Mouse (Mus musculus) midbrain, embryonic 11.5 days (tissue): Measurements from ENCODE around the gene Stk25. TPM values are rescaled to one million over a fixed set of nuclear protein-coding genes. Genes with fewer than 3 reads are reported as not detected.

Experiments used
- ATAC-seq: fragments of 200-750 bp; cut with Nextera tagmentation; 2 replicates; pipeline ENCODE4 v1.8.0; 2017; ENCODE audit warnings: moderate TSS enrichment, moderate library complexity; ENCODE audit not compliant: low FRiP score
- DNase-seq: peaks from one replicate; pipeline ENCODE4 v3.0.0; 2015; ENCODE audit warnings: low spot score; ENCODE audit errors: missing footprints
- H3K27ac ChIP-seq: fragments of 300-500 bp; sonication (generic); 2 replicates; pipeline ENCODE4 v1.5.1; 2014; ENCODE audit warnings: low read depth, low read length
- H3K27me3 ChIP-seq: fragments of 300-500 bp; sonication (generic); 2 replicates; pipeline ENCODE4 v1.6.1; 2014; ENCODE audit warnings: mild to moderate bottlenecking, low read length, moderate library complexity, mixed read lengths; ENCODE audit not compliant: control insufficient read depth, insufficient read depth
- H3K36me3 ChIP-seq: fragments of 300-500 bp; sonication (generic); 2 replicates; pipeline ENCODE4 v1.6.1; 2014; ENCODE audit warnings: mild to moderate bottlenecking, low read length, moderate library complexity, mixed read lengths; ENCODE audit not compliant: control insufficient read depth, insufficient read depth
- H3K4me1 ChIP-seq: fragments of 300-500 bp; sonication (generic); 2 replicates; pipeline ENCODE4 v1.6.1; 2014; ENCODE audit warnings: low read length; ENCODE audit not compliant: control insufficient read depth, insufficient read depth
- H3K4me2 ChIP-seq: fragments of 300-500 bp; sonication (generic); 2 replicates; pipeline ENCODE4 v1.6.1; 2014; ENCODE audit warnings: mild to moderate bottlenecking, moderate library complexity
- H3K4me3 ChIP-seq: fragments of 300-500 bp; sonication (generic); 2 replicates; pipeline ENCODE4 v1.5.1; 2014; ENCODE audit warnings: low read depth, low read length
- H3K9ac ChIP-seq: fragments of 300-500 bp; sonication (generic); 2 replicates; pipeline ENCODE4 v1.6.1; 2014; ENCODE audit warnings: low read length
- H3K9me3 ChIP-seq: fragments of 300-500 bp; sonication (generic); 2 replicates; pipeline ENCODE4 v1.6.1; 2016; ENCODE audit warnings: low read length; ENCODE audit not compliant: control insufficient read depth
- WGBS: fragments of 180-500 bp; shearing (Covaris S2); extraction: QIAGEN DNeasy Blood & Tissue Kit; methylation state at CpG from one replicate; pipeline ENCODE4 v1.1.7; 2014; 5-methylcytosine and 5-hydroxymethylcytosine counted together
- polyA plus RNA-seq: library from polyadenylated mRNA; unstranded; fragments of >200 nt; fragmentation: Nextera tagmentation; extraction: Ambion mirVana; gene quantifications from 2 replicates; pipeline ENCODE4 v1.2.1, GENCODE M21; 2014

Gene Stk25
- polyA plus RNA-seq, 1 experiment from 2014 or later, result 187 TPM

DNA sequence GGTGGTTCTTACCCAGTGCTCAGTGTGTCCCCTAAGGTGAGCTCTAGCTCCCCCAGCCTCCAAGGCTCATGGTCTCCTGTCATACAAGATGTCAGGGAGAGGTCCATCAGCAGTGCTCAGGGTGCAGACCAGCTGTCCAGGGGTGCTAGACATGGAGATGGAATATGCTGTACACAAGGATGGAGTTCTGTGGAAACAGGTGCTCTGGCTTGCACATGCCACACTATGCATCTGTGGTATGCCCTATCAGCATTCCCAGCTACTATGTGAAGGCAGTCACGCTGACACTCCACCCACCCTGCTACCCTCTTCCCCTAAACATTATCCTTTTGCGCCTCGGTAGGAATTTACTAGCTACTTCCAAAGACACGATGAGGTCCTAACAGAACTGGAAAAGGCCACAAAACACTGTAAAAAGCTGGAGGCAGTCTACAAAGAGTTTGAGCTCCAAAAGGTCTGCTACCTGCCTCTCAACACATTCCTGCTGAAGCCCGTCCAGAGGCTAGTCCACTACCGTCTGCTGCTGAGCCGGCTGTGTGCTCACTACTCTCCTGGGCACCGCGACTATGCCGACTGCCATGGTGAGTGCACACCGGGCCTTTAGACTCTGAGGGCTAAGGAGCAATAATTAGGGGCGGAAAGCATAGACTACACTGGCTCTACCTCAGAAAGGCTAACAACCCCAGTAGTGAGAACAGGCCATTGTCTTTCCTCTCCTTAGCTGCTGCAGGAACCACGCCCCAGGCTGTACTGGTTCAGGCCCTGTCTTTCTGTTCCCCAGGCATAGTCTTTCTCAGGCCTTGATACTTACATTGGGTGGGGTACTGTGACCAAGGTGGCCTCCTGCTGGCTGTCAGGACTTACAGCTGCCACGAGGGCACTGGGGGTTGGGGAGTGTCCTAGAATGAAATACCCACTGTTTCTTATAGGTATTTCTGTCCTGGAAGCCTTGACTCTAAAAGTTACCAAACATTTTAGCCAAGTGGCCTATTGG lies 51.1 kb downstream of the Stk25 start:
- H3K4me2 ChIP-seq, result no peak overlapping the region
- ATAC-seq (no peak), DNase-seq (no peak)
- H3K9ac ChIP-seq, result no peak overlapping the region
- no peaks in the 10 kb centered on the region for H3K4me1 ChIP-seq
- no peaks in the 10 kb centered on the region for H3K27me3 ChIP-seq
- WGBS, result 83% methylated on average over 14 of the region's 14 CpGs
- no peaks in the 10 kb centered on the region for H3K9me3 ChIP-seq
- no peaks in the 10 kb centered on the region for H3K36me3 ChIP-seq
- H3K27ac ChIP-seq, result no peak overlapping the region
- H3K4me3 ChIP-seq, result no peak overlapping the region

GRCm38 (mm10) chr1:93603921-93604320 lies 54.5 kb downstream of the Stk25 start:
- Histone ChIP-seq H3K4me3 (no peak overlapping the region), H3K36me3 (no peaks in the 10 kb centered on the region), H3K4me1 (no peaks in the 10 kb centered on the region), H3K27me3 (no peaks in the 10 kb centered on the region), H3K27ac (no peak overlapping the region), H3K9me3 (no peaks in the 10 kb centered on the region), H3K9ac (no peak overlapping the region), H3K4me2 (no peak overlapping the region)
- ATAC-seq (no peak), DNase-seq (no peak)
- WGBS, result 94% methylated on average over 12 of the region's 12 CpGs

- no peak overlapping the region for H3K4me2 ChIP-seq
- H3K4me1 ChIP-seq, result no peaks in the 10 kb centered on the region
- DNase-seq, result no peak
- H3K9ac ChIP-seq, result no peak overlapping the region
- H3K36me3 ChIP-seq, result no peaks in the 10 kb centered on the region
- H3K27ac ChIP-seq, result no peak overlapping the region
- no peaks in the 10 kb centered on the region for H3K9me3 ChIP-seq
- no peaks in the 10 kb centered on the region for H3K27me3 ChIP-seq
- no peak overlapping the region for H3K4me3 ChIP-seq
- no peak for ATAC-seq
- WGBS, result 81% methylated on average over 4 of the region's 4 CpGs
These were observed 55.5 kb downstream of the Stk25 start for GRCm38 (mm10) chr1:93602911-93603310.

GRCm38 (mm10) chr1:93595916-93596315 lies 62.5 kb downstream of the Stk25 start:
- Histone ChIP-seq H3K4me3 (no peak overlapping the region), H3K4me1 (no peaks in the 10 kb centered on the region), H3K9me3 (no peaks in the 10 kb centered on the region), H3K4me2 (no peak overlapping the region), H3K27me3 (no peaks in the 10 kb centered on the region), H3K27ac (no peak overlapping the region), H3K36me3 (no peaks in the 10 kb centered on the region), H3K9ac (no peak overlapping the region)
- no peak for ATAC-seq
- WGBS, result 69% methylated on average over 6 of the region's 6 CpGs
- DNase-seq, result no peak

DNA sequence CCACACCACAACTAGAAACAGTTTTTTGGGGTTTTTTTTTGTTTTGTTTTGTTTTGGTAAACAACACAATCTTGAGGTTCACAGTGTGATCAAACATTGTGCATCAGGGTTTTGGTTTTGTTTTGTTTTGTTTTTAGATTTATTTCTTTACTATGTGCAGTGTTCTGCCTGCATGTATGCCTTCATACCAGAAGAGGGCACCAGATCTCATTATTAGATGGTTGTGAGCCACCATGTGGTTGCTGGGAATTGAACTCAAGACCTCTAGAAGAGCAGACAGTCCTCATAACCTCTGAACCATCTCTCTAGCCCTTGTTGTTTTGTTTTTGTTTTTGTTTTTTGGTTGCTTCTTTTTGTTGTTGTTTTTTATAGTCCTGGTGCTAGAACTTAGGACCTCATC lies 64.5 kb downstream of the Stk25 start:
- H3K4me1 ChIP-seq, result no peaks in the 10 kb centered on the region
- no peak for ATAC-seq
- H3K9ac ChIP-seq, result no peak overlapping the region
- no peak overlapping the region for H3K27ac ChIP-seq
- no peaks in the 10 kb centered on the region for H3K36me3 ChIP-seq
- no peaks in the 10 kb centered on the region for H3K9me3 ChIP-seq
- DNase-seq, result no peak
- no peak overlapping the region for H3K4me3 ChIP-seq
- no peaks in the 10 kb centered on the region for H3K27me3 ChIP-seq
- no peak overlapping the region for H3K4me2 ChIP-seq

- no peaks in the 10 kb centered on the region for H3K27me3 ChIP-seq
- H3K36me3 ChIP-seq, result no peaks in the 10 kb centered on the region
- DNase-seq, result no peak
- H3K27ac ChIP-seq, result no peak overlapping the region
- H3K4me2 ChIP-seq, result no peak overlapping the region
- H3K9ac ChIP-seq, result no peak overlapping the region
- no peaks in the 10 kb centered on the region for H3K4me1 ChIP-seq
- no peak for ATAC-seq
- H3K4me3 ChIP-seq, result no peak overlapping the region
- no peaks in the 10 kb centered on the region for H3K9me3 ChIP-seq
- 86% methylated on average over 3 of the region's 3 CpGs for WGBS
These were observed 70.1 kb downstream of the Stk25 start for GRCm38 (mm10) chr1:93588346-93588745.

DNA sequence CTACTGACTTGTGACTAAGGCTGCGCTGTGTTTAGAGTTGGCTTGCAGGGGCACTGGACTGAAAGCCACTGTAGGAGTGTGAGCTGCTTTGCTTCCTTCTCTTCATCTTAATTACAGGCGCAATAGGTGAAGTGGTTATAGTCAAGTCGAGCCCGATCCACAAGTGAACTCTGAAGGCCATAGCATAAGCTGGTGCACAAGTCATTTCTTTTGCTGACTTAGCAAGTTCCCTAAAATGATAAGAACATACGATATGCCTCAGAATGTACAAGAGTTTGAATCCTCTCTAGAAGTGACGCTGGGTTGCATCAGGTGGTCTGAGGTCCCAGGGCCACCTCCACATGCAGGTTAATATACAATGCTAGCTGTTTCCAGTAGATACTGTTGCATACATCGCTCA lies 76.9 kb downstream of the Stk25 start:
- 96% methylated on average over 7 of the region's 7 CpGs for WGBS
- ATAC-seq, result no peak
- H3K9me3 ChIP-seq, result no peaks in the 10 kb centered on the region

DNA sequence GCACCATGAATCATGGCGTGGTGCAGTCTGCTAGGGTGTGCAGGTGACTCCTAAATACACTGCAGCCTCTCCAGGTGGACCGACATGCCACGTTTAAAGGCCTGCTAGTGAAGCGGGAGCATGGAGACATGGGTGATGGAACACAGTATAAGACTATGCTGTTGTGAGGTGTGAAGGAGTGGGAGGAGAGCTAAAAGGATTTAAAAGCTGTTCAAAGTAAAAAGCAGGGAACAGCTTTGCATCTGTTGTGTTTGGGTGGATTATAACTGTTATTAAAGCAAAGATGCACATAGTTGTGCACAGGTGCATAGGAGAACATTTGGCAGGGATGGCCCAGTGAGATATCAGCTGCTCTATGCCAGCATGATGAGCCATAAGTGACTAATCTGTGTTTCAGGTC lies 80.6 kb downstream of the Stk25 start:
- no peak overlapping the region for H3K27ac ChIP-seq
- no peak overlapping the region for H3K4me2 ChIP-seq
- H3K4me3 ChIP-seq, result no peak overlapping the region
- H3K27me3 ChIP-seq, result no peaks in the 10 kb centered on the region
- no peaks in the 10 kb centered on the region for H3K36me3 ChIP-seq
- ATAC-seq (no peak), DNase-seq (no peak)
- no peaks in the 10 kb centered on the region for H3K4me1 ChIP-seq
- H3K9ac ChIP-seq, result no peak overlapping the region
- no peaks in the 10 kb centered on the region for H3K9me3 ChIP-seq
- 87% methylated on average over 4 of the region's 4 CpGs for WGBS

More for the DNA sequence above, 76.9 kb downstream of the Stk25 start:
- no peaks in the 10 kb centered on the region for H3K36me3 ChIP-seq
- H3K4me3 ChIP-seq, result no peak overlapping the region
- no peak for DNase-seq
- H3K27me3 ChIP-seq, result no peaks in the 10 kb centered on the region
- H3K27ac ChIP-seq, result no peak overlapping the region
- H3K4me2 ChIP-seq, result no peak overlapping the region
- H3K9ac ChIP-seq, result no peak overlapping the region
- no peaks in the 10 kb centered on the region for H3K4me1 ChIP-seq

DNA sequence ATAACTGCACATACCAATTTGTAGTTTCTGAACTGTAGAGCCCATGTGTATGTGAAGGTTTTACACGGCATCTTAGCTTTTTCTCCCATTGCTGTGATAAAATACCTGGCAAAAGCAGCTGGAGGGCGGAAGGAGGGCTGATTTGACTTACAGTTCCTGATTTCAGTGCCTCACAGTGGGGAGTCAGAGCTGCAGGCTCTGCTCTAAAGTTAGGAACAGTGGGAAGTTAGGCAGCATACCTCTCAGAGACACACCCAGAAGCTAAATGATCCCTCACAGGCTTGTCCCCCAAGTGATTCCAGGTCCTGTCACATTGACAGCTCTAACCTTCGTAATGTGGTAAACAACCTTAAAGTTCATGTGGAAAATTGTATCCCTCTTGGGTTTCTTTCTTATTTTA lies 81.4 kb downstream of the Stk25 start:
- Histone ChIP-seq H3K27me3 (no peaks in the 10 kb centered on the region), H3K4me1 (no peaks in the 10 kb centered on the region), H3K9ac (no peak overlapping the region), H3K27ac (no peak overlapping the region), H3K9me3 (no peaks in the 10 kb centered on the region), H3K36me3 (no peaks in the 10 kb centered on the region), H3K4me2 (no peak overlapping the region), H3K4me3 (no peak overlapping the region)
- DNase-seq (no peak), ATAC-seq (no peak)
- WGBS, result 79% methylated on average over 3 of the region's 3 CpGs
